Mouse (Mus musculus) limb, embryonic 10.5 days (tissue): ENCODE measurements around the gene Ces1b. TPM values are rescaled to one million over a fixed set of nuclear protein-coding genes. Genes with fewer than 3 reads are reported as not detected.
A peak's percentile ranks its signal among the peaks of the same experiment; 100 is the strongest.

Source experiments
- DNase-seq: peaks from one replicate; pipeline ENCODE4 v3.0.0-alpha.2; 2017; ENCODE audit warnings: low spot score
- H3K27ac ChIP-seq: fragments of 300-500 bp; sonication (generic); 2 replicates; pipeline ENCODE4 v1.5.1; 2016; ENCODE audit warnings: mild to moderate bottlenecking
- H3K27me3 ChIP-seq: fragments of 300-500 bp; sonication (generic); 2 replicates; pipeline ENCODE4 v1.6.1; 2016; ENCODE audit warnings: low read depth, mild to moderate bottlenecking; ENCODE audit not compliant: poor library complexity, severe bottlenecking
- H3K36me3 ChIP-seq: fragments of 300-500 bp; sonication (generic); 2 replicates; pipeline ENCODE4 v1.6.1; 2016; ENCODE audit warnings: mild to moderate bottlenecking, moderate library complexity
- H3K4me1 ChIP-seq: fragments of 300-500 bp; sonication (generic); 2 replicates; pipeline ENCODE4 v1.6.1; 2016
- H3K4me3 ChIP-seq: fragments of 300-500 bp; sonication (generic); 2 replicates; pipeline ENCODE4 v1.5.1; 2016; ENCODE audit warnings: mild to moderate bottlenecking, moderate library complexity
- H3K9me3 ChIP-seq: fragments of 300-500 bp; sonication (generic); replicated peaks from 2 replicates; pipeline ENCODE4 v1.6.1; 2016; ENCODE audit warnings: mild to moderate bottlenecking
- WGBS: fragments of 180-500 bp; shearing (Covaris S2); methylation state at CpG from one replicate; pipeline ENCODE4 v1.1.7; 2016; 5-methylcytosine and 5-hydroxymethylcytosine counted together
- polyA plus RNA-seq: library from polyadenylated mRNA; unstranded; fragments of >200 nt; fragmentation: Nextera tagmentation; extraction: Ambion mirVana; gene quantifications from 2 replicates; pipeline ENCODE4 v1.2.1, GENCODE M21; 2016

Ces1b gene
- polyA plus RNA-seq = not detected in 2 replicates

DNA sequence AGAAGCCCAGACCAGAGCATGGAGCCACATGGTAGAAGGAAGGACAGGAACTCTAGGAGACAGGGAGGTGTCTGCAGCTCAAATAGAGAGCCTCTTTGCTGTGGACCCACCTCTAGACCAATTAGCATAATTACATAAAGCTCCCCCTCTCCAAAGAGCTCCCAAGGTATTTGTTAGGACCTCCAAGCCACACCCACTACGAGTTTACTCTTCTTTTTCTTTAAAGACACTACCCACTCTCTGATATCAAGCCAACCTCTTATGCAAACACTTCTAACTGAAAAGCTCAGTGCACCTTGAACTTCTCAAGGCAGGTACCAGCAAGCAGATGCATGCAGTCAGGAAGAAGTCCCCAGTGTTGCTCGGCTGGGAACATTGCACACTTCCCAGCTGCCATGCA lies at the start of gene Ces1b:
Ces1b (minus strand) TSS at position 131 of the 400 bp plus-strand sequence.
- DNase-seq = no peak
- Histone ChIP-seq H3K36me3 (no peaks in the 10 kb centered on the region), H3K27ac (no peak within 1 kb of the TSS), H3K27me3 (no peaks in the 10 kb centered on the region), H3K4me1 (no peaks in the 10 kb centered on the region), H3K9me3 (no peaks in the 10 kb centered on the region), H3K4me3 (no peak within 1 kb of the TSS)
- WGBS = 79% methylated on average over 2 of the region's 2 CpGs

DNA sequence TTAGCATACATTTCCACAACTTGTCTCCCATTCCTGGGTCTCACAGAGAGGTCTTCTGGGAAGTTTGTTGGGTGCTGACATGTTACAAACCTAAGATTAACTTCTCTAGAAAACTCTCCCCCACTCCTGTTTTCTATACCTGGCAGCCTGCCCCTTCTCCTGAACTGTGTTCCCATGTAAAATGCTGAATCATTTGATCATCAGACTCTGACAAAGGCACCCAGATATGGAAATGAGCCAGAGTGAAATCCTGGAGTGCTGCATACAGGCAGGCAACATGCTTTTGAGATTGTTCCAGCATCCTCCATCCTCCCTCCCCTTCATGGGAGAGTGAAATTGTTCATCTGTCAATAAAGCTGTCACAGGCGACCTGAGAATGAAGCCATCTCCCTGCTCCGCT lies 46.7 kb upstream of the Ces1b start:
- Histone ChIP-seq H3K36me3 (no peaks in the 10 kb centered on the region), H3K4me1 (no peaks in the 10 kb centered on the region), H3K27ac (no peak overlapping the region), H3K27me3 (no peaks in the 10 kb centered on the region), H3K4me3 (no peak overlapping the region), H3K9me3 (no peaks in the 10 kb centered on the region)
- 72% methylated on average over 2 of the region's 2 CpGs for WGBS
- no peak for DNase-seq

DNA sequence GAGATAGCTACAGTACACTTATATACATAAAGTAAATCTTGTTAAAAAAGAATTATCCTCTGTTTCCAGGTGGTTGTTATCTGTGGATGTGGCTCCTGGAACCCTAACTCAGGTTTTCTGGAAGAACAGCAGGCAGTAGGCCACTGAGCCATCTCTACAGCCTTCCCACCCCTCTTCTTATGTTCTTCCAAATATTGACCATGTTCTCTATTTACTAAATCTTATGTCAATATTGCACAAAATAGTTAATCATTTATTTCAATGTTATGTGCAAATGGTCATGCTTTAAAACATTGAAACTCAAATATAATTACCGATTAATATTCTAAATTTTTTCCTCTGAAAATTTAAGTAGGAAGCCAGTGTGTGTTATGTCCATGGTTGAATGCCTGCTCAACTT lies 42.2 kb upstream of the Ces1b start:
- no peaks in the 10 kb centered on the region for H3K9me3 ChIP-seq
- WGBS = 98% methylated on average over 1 of the region's 1 CpGs

DNA sequence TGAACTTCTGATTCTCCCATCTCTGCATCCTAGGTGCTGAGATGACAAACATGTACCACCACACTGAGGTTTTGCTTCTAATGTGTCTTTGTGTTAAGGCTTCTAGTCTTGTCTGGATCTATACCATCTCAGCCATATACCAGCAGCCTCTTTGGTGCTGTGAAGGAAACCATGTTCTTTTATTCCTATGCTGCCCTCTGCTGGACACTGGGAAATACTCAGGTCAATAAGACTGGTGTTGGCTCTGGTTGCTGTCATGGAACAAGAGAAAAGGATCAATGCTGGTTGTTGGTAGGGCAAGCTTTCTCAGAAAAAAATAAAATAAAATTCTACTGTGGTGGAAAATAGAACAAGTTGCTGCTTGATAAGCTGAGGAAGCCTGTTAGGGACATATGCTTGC lies 15.6 kb upstream of the Ces1b start:
- H3K4me3 ChIP-seq = no peak overlapping the region
- no peaks in the 10 kb centered on the region for H3K36me3 ChIP-seq
- H3K9me3 ChIP-seq = no peaks in the 10 kb centered on the region
- peak; percentile 48 for DNase-seq
- H3K4me1 ChIP-seq = no peaks in the 10 kb centered on the region
- no peaks in the 10 kb centered on the region for H3K27me3 ChIP-seq
- no peak overlapping the region for H3K27ac ChIP-seq

More for the DNA sequence above, 42.2 kb upstream of the Ces1b start:
- no peak for DNase-seq
- H3K4me3 ChIP-seq = no peak overlapping the region
- H3K4me1 ChIP-seq = no peaks in the 10 kb centered on the region
- no peaks in the 10 kb centered on the region for H3K27me3 ChIP-seq
- no peak overlapping the region for H3K27ac ChIP-seq
- H3K36me3 ChIP-seq = no peaks in the 10 kb centered on the region

DNA sequence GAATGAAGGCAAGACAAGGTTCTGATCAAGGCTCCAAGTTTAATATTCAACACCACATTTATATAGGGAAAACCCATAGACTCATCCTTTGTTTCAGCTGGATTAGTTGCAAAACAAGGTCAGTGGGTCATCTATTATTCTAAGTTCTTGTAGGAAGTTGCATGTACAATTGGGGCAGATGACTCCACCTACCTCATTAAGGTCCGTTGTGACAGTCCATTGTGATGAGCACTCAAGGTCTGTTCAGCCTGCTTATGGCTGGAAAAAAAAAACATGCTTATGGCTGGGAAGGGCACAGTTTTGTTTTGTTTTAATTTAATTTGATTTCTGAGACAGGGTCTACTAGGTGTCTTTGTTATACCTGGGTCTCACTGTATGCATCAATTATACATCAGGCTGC lies 11.5 kb upstream of the Ces1b start:
- WGBS = 79% methylated on average over 1 of the region's 1 CpGs
- no peak overlapping the region for H3K4me3 ChIP-seq
- H3K4me1 ChIP-seq = peaks cover 15% of the 10 kb centered on the region

DNA sequence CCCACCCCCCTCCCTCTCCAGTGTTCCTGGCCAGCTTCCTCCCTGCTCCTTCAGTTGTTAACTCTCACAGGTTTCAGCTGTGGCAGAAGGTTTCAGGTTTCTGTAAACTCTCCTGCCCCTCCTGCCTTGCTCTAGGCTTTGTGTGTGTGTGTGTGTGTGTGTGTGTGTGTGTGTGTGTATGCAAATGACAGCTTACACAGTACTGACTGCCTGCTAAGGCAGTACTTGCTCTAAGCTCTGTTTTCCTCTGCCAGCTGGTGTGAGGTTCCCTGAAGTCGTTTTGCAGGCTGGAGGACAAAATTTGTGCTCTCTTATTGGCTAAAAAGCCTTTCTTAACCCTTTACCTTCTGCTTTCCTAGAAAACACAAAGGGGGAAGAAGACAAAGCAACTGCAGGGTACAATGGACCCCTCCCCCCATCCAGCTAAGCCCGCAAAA lies 8.9 kb upstream of the Ces1b start:
- peak; percentile 70 for DNase-seq
- Histone ChIP-seq H3K4me3 (peak overlapping the region; percentile 33), H3K4me1 (peaks cover 15% of the 10 kb centered on the region), H3K27ac (peak overlapping the region; percentile 83), H3K9me3 (no peaks in the 10 kb centered on the region), H3K36me3 (no peaks in the 10 kb centered on the region), H3K27me3 (no peaks in the 10 kb centered on the region)
- 9% methylated on average over 2 of the region's 2 CpGs for WGBS

More for the DNA sequence above, 11.5 kb upstream of the Ces1b start:
- Histone ChIP-seq H3K27ac (no peak overlapping the region), H3K27me3 (no peaks in the 10 kb centered on the region), H3K9me3 (no peaks in the 10 kb centered on the region), H3K36me3 (no peaks in the 10 kb centered on the region)
- DNase-seq = no peak

DNA sequence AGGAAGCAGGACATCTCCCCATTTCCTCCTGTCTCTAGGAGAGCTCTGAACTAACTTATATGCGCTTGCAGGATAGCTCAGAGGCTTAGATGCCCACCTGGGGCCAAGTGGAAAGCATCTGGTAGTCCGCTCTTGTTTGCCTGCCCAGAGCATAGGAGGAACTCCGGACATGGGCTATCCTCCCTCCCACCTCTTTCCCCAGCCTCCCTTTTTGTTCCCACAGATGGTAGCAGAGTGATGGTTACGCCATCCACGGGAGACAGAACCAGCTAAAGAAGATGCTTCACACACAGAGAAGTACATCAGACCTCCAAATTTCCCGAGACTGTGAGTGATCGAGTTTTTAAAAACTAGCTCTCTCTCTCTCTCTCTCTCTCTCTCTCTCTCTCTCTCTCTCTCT lies 8.4 kb upstream of the Ces1b start:
- Histone ChIP-seq H3K27ac (peak overlapping the region; percentile 83), H3K9me3 (no peaks in the 10 kb centered on the region), H3K4me3 (peak overlapping the region; percentile 33), H3K4me1 (peaks cover 15% of the 10 kb centered on the region), H3K27me3 (no peaks in the 10 kb centered on the region), H3K36me3 (no peaks in the 10 kb centered on the region)
- DNase-seq = no peak
- 37% methylated on average over 7 of the region's 7 CpGs for WGBS

DNA sequence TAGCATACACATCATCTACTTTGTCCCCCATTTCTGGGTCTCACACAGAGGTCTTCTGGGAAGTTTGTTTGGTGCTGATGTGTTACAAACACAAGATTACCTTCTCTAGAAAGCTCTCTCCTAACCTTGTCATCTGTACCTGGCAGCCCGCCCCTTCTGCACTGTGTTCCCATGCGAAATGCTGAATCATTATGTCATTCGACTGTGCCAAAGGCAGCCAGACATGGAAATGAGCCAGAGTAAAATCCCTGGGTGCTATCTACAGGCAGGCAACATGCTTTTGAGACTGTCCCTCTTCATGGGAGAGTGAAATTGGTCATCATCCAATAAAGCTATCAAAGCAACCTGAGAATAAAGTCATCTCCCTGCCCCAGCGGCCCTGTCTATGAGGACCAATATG lies 4.6 kb downstream of the Ces1b start:
- H3K4me3 ChIP-seq = no peak overlapping the region
- no peaks in the 10 kb centered on the region for H3K4me1 ChIP-seq
- H3K36me3 ChIP-seq = no peaks in the 10 kb centered on the region
- H3K27me3 ChIP-seq = no peaks in the 10 kb centered on the region
- H3K27ac ChIP-seq = no peak overlapping the region
- no peaks in the 10 kb centered on the region for H3K9me3 ChIP-seq
- 90% methylated on average over 4 of the region's 4 CpGs for WGBS
- no peak for DNase-seq

DNA sequence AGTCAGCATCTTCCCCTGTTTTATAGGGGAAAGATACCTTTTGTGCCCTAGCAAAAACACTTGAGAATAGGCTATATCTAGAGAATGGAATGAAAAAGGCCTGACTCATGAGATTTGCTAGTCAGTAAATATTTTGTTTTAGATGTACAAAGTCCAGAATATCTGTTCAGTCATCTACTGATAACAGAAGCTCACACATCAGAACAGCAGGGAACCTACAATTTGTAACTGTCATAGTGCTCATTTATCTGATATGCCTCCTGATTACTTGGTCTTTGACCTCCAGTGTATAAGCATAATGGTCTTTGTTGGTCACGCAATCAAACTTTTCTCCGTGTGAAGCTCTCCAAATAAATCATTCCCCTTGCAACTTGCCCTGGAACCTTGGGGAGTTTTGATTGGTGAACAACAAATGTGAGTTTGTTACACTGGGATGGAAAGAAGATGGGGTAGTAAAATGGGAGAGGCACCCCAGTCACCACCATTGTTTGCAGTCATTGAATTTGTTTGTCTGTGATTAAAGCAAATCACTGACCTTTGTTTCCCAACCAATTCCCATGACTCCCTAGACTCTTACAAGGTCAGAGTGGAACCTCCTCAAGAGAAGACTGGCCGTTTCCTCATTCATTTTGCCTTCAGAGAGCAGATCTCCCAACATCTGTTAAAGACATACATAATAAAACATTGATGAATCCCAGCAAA lies 16.2 kb downstream of the Ces1b start:
- H3K9me3 ChIP-seq = no peaks in the 10 kb centered on the region
- no peak for DNase-seq
- no peak overlapping the region for H3K27ac ChIP-seq
- no peaks in the 10 kb centered on the region for H3K27me3 ChIP-seq
- H3K4me3 ChIP-seq = no peak overlapping the region
- WGBS = 83% methylated on average over 3 of the region's 3 CpGs
- H3K36me3 ChIP-seq = no peaks in the 10 kb centered on the region
- H3K4me1 ChIP-seq = no peaks in the 10 kb centered on the region

DNA sequence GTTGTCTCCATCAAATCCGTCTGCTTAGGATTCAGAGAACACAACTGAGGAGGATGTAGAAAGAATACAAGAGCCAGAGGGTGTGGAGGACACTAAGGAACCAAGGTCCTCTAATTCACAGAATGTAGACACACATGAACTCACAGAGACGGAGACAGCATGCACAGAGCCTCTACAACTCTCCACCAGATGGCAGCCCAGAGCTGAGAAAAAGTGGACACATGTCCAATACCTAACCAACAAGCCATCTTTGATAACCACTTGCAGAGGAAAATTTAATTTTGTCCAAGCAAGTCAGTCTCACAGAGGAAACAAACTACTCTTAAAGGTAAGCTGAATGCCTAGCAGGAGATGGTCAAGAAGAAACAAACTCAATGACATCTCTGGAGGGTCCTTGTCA lies 20.6 kb downstream of the Ces1b start:
- no peaks in the 10 kb centered on the region for H3K27me3 ChIP-seq
- H3K9me3 ChIP-seq = no peaks in the 10 kb centered on the region
- no peaks in the 10 kb centered on the region for H3K36me3 ChIP-seq
- H3K4me1 ChIP-seq = peaks cover 3% of the 10 kb centered on the region; the same call in 1 of the 2 replicates
- WGBS = 26% methylated on average over 2 of the region's 2 CpGs
- H3K4me3 ChIP-seq = no peak overlapping the region
- peak; percentile 77 for DNase-seq
- no peak overlapping the region for H3K27ac ChIP-seq

DNA sequence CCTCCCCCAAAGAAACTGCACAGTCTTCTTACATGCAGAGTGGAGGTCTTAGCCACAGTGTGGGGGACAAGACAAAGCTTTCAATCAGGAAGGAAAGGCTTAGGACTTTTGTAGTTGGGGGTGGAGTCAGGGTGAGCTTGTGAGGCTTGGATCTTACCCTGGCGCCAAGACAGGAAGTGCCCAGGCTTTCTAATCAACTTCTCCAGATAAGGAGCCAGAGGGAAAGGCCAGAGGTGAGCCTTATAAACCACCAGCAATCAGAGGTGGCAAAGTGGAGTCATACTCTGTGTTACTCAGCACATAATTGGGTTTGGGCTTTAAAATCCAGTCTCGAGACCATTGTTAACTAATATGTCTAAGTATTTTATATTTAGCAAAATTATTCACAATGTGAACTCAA lies 24.6 kb downstream of the Ces1b start:
- H3K4me1 ChIP-seq = peaks cover 3% of the 10 kb centered on the region; the same call in 1 of the 2 replicates
- H3K36me3 ChIP-seq = no peaks in the 10 kb centered on the region
- no peaks in the 10 kb centered on the region for H3K9me3 ChIP-seq
- no peak overlapping the region for H3K27ac ChIP-seq
- no peak for DNase-seq
- WGBS = 39% methylated on average over 2 of the region's 2 CpGs
- no peaks in the 10 kb centered on the region for H3K27me3 ChIP-seq
- H3K4me3 ChIP-seq = no peak overlapping the region

DNA sequence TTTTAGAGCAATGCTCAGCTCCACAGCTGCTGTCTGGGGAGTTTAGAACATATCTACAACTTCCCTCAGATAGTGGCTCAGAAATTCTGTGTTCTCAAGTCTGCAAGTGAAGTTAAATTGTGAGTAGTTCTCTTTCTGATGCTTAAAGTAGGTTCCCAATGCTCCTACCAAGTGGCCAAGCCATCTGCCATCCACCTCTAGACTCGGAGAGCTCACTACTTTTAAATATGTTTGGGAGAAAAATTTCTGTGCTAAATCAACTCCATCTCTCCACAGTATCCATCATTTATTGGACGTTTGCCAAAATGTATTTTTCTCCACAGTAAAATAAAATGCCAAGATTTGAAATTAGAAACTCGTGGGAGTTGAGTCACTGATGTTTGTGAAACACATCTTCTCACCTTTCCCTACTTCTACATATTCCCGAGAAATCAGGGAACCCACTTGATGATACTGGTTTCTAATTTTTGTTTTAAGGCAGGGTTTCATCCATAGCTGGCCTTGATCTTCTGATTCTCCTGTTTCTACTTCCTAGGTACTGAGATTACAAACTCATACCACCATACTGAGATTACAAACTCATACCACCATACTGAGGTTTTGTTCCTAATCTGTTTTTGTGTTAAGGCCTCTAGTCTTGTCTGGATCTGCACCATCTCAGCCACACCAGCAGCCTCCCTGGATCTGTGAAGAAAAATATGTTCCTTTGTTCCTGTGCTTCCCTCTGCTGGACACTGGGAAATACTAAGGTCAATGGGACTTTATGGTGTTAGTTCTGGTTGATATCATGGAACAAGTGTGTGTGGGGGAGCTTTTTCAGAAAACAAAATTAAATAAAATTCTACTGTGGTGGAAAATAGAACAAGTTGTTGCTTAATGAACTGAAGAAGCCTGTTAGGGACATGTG lies 31.1 kb downstream of the Ces1b start:
- 82% methylated on average over 4 of the region's 4 CpGs for WGBS
- Histone ChIP-seq H3K4me3 (no peak overlapping the region), H3K36me3 (no peaks in the 10 kb centered on the region), H3K9me3 (no peaks in the 10 kb centered on the region), H3K27ac (no peak overlapping the region), H3K4me1 (0 out of 2 replicates have a peak, but pooled peaks cover 7% of the 10 kb centered on the region), H3K27me3 (no peaks in the 10 kb centered on the region)
- DNase-seq = no peak

DNA sequence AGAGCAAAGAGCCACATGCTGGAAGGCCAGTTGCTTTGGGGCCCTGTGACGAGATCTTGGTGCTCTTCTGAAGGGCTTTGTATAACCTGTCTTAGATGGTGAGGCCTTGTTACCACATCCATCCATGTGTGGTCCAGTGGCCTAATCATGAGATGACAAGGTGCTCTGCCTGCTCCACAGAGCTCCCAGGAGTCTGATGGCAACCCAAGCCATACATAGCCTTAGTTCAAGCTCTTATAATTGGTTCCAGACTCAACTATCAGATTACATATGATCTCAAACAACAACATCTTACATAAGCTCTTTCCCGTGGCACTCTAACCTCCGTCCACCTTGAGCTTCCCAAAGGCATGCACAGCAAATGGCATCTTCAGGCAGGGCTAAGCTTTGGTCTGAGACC lies 31.7 kb downstream of the Ces1b start, which contains the start of gene Ces1a:
Ces1a (minus strand) TSS at position 101 of the 400 bp plus-strand sequence.
- H3K4me1 ChIP-seq = 0 out of 2 replicates have a peak, but pooled peaks cover 7% of the 10 kb centered on the region
- 66% methylated on average over 3 of the region's 3 CpGs for WGBS
- no peak within 1 kb of the TSS for H3K27ac ChIP-seq
- DNase-seq = no peak
- no peaks in the 10 kb centered on the region for H3K9me3 ChIP-seq
- no peak within 1 kb of the TSS for H3K4me3 ChIP-seq
- H3K36me3 ChIP-seq = no peaks in the 10 kb centered on the region
- H3K27me3 ChIP-seq = no peaks in the 10 kb centered on the region
